Mouse (Mus musculus) Patski (cell line): ENCODE results near the gene Cspg5. TPM values are rescaled to one million over a fixed set of nuclear protein-coding genes. Genes with fewer than 3 reads are reported as not detected.

Experiments used
- ATAC-seq: fragments of 100-300 bp; one replicate; pipeline ENCODE4 v1.8.0; 2021
- CTCF ChIA-PET: fragments of 350-600 bp; sonication (Branson Sonifier 250); formaldehyde crosslinking; loops from one replicate; lab custom pipeline; 2022; ENCODE audit warnings: inconsistent platforms; lab: Charles Lee
- POLR2A ChIA-PET: fragments of 350-600 bp; sonication (Branson Sonifier 250); formaldehyde crosslinking; loops from one replicate; lab custom pipeline; 2022; ENCODE audit warnings: antibody characterized with exemption, inconsistent platforms; lab: Charles Lee
- DNase-seq: peaks from one replicate; pipeline ENCODE4 v3.0.0-alpha.2; 2011; ENCODE audit warnings: low read depth, low spot score
- H3K27me3 ChIP-seq: fragments of 371-371 bp; one replicate; pipeline ENCODE4 v1.5.1; 2021
- CTCF ChIP-seq: fragments of 100-300 bp; IDR thresholded peaks from one replicate; pipeline ENCODE4 v1.5.1; 2021
- in situ Hi-C: fragments of 300-500 bp; cut with MboI; formaldehyde crosslinking; loops from 3 replicates; pipeline ENCODE4 v1.11.1; 2018; ENCODE audit warnings: low pct_unique_long_range_greater_than_20kb, mixed read lengths
- polyA plus RNA-seq: library from polyadenylated mRNA; unstranded; gene quantifications from one replicate; pipeline ENCODE4 v1.2.3, GENCODE M21; 2021

The Cspg5 gene
- polyA plus RNA-seq, 1 experiment from 2014 or later: 0.41 TPM

DNA sequence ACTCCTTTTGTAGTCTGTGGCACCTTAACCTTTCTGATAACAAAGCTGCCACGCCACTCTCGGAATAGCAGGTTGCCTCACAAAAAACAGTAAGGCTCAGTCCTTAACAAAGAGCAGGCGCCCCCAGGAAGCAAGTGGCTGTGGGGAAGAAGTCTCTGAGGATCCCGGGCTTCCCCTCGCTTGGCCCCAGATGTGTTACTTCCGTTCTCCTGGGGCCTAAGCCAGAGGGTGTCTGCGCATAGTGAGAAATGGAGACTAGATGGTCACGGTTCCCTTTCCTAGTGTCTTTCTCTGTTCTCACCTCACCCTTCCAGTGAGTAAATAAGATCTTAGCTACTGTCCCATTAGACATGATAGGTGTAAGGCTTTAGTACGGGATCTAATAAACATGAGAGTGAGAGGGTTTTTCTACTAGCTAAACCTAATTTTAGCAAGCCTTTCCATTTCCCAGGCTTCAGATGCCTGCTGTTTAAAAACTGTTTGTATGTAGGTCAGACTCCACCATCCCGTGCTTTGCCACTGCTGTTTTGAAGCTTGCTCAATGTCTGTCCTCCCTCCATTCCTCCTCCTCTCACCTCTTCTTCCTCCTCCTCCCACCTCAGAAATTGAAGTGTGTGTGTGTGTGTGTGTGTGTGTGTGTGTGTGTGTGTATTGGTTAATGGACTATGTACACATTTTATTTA lies 13.9 kb upstream of the Cspg5 start:
- ChIA-PET CTCF (interaction anchor here (1.9 kb wide), 1 partner anchor 13 kb away, joined by 5 read pairs; no protein-coding TSS in a partner anchor), POLR2A (no interaction called here)
- in situ Hi-C loops: no loop called here
- no peaks in the 10 kb centered on the region for H3K27me3 ChIP-seq
- ATAC-seq (no peak), DNase-seq (no peak)
- no peak for TF ChIP-seq CTCF

DNA sequence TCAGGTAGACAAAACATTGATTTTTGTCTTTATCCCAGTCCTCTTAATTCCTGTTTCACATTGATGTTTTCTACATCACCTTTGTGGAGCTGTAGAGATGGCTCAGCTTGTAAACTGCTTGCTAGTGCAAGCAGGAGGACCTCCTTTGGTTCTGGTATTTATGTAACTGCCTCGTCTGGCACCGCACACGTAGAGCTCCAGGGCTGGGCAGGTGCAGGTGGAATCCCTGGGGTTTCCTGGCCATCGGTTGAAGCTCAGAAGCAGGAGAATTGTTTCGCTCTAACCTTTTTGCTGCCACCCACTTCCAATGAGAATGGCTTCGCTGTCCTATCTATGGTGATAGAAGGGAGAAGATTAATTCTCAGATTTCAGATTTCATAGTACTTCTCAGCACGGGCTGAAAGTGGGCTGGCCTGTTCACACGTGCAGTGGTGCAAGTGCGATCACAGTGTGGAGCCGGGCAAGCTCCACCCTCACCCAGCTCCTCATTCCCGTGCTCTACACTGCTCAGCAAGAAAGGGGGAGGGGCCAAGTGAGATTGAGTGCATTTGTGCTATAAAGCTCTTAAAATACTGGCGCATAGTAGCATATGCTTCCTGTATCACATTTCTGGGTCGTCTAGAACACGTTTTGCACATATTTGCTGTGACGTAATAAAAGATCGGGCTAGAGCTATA lies 13.1 kb upstream of the Cspg5 start:
- ChIA-PET POLR2A (no interaction called here), CTCF (interaction anchor here (1.9 kb wide), 1 partner anchor 12 kb away, joined by 5 read pairs; no protein-coding TSS in a partner anchor)
- no peaks in the 10 kb centered on the region for H3K27me3 ChIP-seq
- ATAC-seq: no peak
- DNase-seq: no peak
- TF ChIP-seq CTCF: no peak
- in situ Hi-C loops: no loop called here

- in situ Hi-C loops: no loop called here
- ATAC-seq (no peak), DNase-seq (no peak)
- POLR2A ChIA-PET: no interaction called here
- TF ChIP-seq CTCF: no peak
- no peaks in the 10 kb centered on the region for H3K27me3 ChIP-seq
- CTCF ChIA-PET: no interaction called here
These were observed 8.6 kb upstream of the Cspg5 start for GRCm38 (mm10) chr9:110234962-110235361.

GRCm38 (mm10) chr9:110244567-110244888 lies 945 bp downstream of the Cspg5 start:
- no peak for ATAC-seq
- no peaks in the 10 kb centered on the region for H3K27me3 ChIP-seq
- TF ChIP-seq CTCF: no peak
- no peak for DNase-seq
- ChIA-PET CTCF (no interaction called here), POLR2A (no interaction called here)
- in situ Hi-C loops: no loop called here

- ChIA-PET POLR2A (no interaction called here), CTCF (no interaction called here)
- H3K27me3 ChIP-seq: no peaks in the 10 kb centered on the region
- ATAC-seq (peak; percentile 60), DNase-seq (no peak)
- TF ChIP-seq CTCF: no peak
- in situ Hi-C loops: loop anchor here (5.0 kb wide), 1 partner anchor 47 kb away; no protein-coding TSS in a partner anchor
These were observed 1.5 kb downstream of the Cspg5 start for GRCm38 (mm10) chr9:110244889-110245589.

- ChIA-PET POLR2A (interaction anchor here (0.6 kb wide), 1 partner anchor 14 kb away, joined by 3 read pairs; no protein-coding TSS in a partner anchor), CTCF (no interaction called here)
- ATAC-seq (peak; percentile 64), DNase-seq (no peak)
- in situ Hi-C loops: loop anchor here (5.0 kb wide), 1 partner anchor 47 kb away; no protein-coding TSS in a partner anchor
- peaks cover 1% of the 10 kb centered on the region for H3K27me3 ChIP-seq
- no peak for TF ChIP-seq CTCF
These were observed 2.2 kb downstream of the Cspg5 start for GRCm38 (mm10) chr9:110245590-110246320.

DNA sequence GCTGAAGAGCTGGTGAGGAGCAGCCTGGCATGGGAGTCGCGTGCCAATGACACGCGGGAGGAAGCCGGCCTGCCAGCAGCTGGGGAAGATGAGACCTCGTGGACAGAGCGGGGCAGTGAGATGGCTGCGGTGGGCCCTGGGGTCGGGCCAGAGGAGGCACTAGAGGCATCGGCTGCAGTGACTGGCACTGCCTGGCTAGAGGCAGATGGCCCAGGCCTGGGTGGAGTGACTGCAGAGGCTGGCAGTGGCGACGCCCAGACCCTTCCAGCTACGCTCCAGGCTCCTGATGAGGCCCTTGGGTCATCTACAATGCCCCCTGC lies 2.7 kb downstream of the Cspg5 start:
- POLR2A ChIA-PET: no interaction called here
- TF ChIP-seq CTCF: no peak
- H3K27me3 ChIP-seq: peaks cover 3% of the 10 kb centered on the region
- ATAC-seq (peak; percentile 1), DNase-seq (no peak)
- in situ Hi-C loops: loop anchor here (5.0 kb wide), 1 partner anchor 46 kb away; no protein-coding TSS in a partner anchor
- CTCF ChIA-PET: no interaction called here

DNA sequence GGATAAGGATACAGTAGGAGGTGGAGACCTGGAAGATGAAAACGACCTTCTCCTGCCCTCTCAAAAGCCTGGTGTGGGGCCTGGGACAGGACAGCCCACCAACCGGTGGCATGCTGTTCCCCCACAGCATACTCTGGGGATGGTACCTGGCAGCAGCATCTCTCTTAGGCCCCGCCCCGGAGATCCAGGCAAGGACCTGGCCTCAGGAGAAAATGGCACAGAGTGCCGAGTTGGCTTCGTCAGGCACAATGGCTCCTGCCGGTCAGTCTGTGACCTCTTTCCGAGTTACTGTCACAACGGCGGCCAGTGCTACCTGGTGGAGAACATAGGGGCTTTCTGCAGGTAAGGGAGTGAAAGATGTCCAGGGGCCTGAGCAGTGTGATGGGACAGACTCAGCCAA lies 3.5 kb downstream of the Cspg5 start:
- ChIA-PET CTCF (no interaction called here), POLR2A (no interaction called here)
- TF ChIP-seq CTCF: no peak
- ATAC-seq (no peak), DNase-seq (no peak)
- peaks cover 3% of the 10 kb centered on the region for H3K27me3 ChIP-seq
- in situ Hi-C loops: loop anchor here (5.0 kb wide), 1 partner anchor 45 kb away; no protein-coding TSS in a partner anchor

GRCm38 (mm10) chr9:110248861-110249260 lies 5.3 kb downstream of the Cspg5 start:
- peaks cover 3% of the 10 kb centered on the region for H3K27me3 ChIP-seq
- TF ChIP-seq CTCF: no peak
- ATAC-seq (no peak), DNase-seq (no peak)
- in situ Hi-C loops: loop anchor here (5.0 kb wide), 1 partner anchor 43 kb away; no protein-coding TSS in a partner anchor
- ChIA-PET POLR2A (no interaction called here), CTCF (no interaction called here)

DNA sequence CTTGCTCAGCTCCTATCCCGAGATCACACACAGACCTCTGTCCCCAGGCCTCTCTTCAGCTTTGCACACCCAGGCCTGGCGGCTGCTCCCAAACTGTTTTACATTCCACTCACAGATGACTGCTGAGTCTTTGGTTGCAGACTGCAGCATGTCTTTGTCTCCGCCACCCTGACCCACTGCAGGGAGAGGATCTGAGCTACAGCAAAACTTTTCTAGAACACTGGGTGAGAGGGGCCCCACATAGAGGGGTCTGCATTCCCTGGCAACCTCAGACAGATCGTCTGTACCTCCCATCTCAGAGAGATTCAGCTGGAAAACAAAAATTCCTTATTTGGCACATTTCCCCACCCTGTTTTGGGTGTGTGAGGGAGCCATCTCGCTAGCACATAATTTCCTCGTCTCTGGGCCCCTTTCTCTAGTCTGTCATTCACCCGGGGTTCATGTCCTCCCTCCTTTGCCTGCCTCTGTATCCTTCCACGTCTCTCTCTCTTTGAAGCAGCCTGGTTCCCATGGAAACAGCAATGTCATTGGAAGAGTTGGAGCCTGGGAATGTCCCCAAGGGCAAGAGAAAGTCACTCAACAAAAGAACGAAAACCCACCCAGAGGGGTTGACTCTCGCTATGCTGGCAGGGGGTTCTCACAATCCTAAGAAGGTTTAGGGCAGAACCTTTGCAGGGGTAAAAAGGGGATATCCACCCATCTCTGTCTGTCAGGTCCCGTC lies 6.4 kb downstream of the Cspg5 start:
- DNase-seq: no peak
- ATAC-seq: no peak
- H3K27me3 ChIP-seq: peaks cover 3% of the 10 kb centered on the region
- TF ChIP-seq CTCF: no peak
- in situ Hi-C loops: loop anchor here (5.0 kb wide), 1 partner anchor 42 kb away; no protein-coding TSS in a partner anchor
- ChIA-PET POLR2A (no interaction called here), CTCF (no interaction called here)
